Comparison of ENCODE assay signal across 27 mouse cellular contexts in genomic region chr13:32846221-32846620, GRCm38 (mm10). TPM values are rescaled to one million over a fixed set of nuclear protein-coding genes. Genes with fewer than 3 reads are reported as not detected.
DNase-seq lines count a peak whose midpoint lies in the region; ATAC-seq and TF ChIP-seq lines count a peak whose summit lies in the region.
"Had no signal": no experiment of that assay in that cellular context is flagged by ENCODE, and none has a peak within 500 bp of the region (broad histone marks: within the 10 kb centered on the region; RNA-seq: fewer than 3 reads in every experiment).

No protein-coding gene starts in this region.

- no peaks in the 10 kb centered on the region for H3K27me3 ChIP-seq in C2C12 (ENCODE audit: control insufficient read depth, insufficient read depth, insufficient read length)
- H3K27me3 ChIP-seq in myocyte (ENCODE audit: control insufficient read depth, insufficient read depth, insufficient read length), result no peaks in the 10 kb centered on the region
- H3K27me3 ChIP-seq in neural tube, embryonic 15.5 days (replicated peaks), result no peaks in the 10 kb centered on the region
- H3K27me3 ChIP-seq: embryonic facial prominence, embryonic 12.5 days; forebrain, embryonic 13.5 days; forebrain, embryonic 15.5 days had no signal

- H3K79me3 ChIP-seq in C2C12 (ENCODE audit: low read depth), result no peaks in the 10 kb centered on the region

- H3K4me3 ChIP-seq in C2C12 (ENCODE audit: insufficient read depth, poor library complexity, severe bottlenecking) (no peak overlapping the region), myocyte (no peak overlapping the region)
- no peak overlapping the region for H3K4me3 ChIP-seq in neural tube, embryonic 15.5 days (replicated peaks)
- H3K4me3 ChIP-seq: embryonic facial prominence, embryonic 10.5 days; embryonic facial prominence, embryonic 12.5 days; forebrain, embryonic 13.5 days; forebrain, embryonic 15.5 days had no signal

- H3K9me3 ChIP-seq in neural tube, embryonic 15.5 days (replicated peaks), result no peaks in the 10 kb centered on the region
- H3K9me3 ChIP-seq: embryonic facial prominence, embryonic 10.5 days; embryonic facial prominence, embryonic 12.5 days; forebrain, embryonic 13.5 days; forebrain, embryonic 15.5 days had no signal

- no peak overlapping the region for H3K27ac ChIP-seq in neural tube, embryonic 15.5 days (replicated peaks)
- H3K27ac ChIP-seq: embryonic facial prominence, embryonic 10.5 days; embryonic facial prominence, embryonic 12.5 days; forebrain, embryonic 13.5 days; forebrain, embryonic 15.5 days had no signal

- peak; percentile 68 for DNase-seq in NIH3T3 (ENCODE audit: low read depth)
- DNase-seq in brain, adult 2 months (ENCODE audit: low read depth, low spot score), result peak; percentile 33
- no peak for DNase-seq in frontal cortex, postnatal 14 days (ENCODE audit: low spot score in 2 of 2)
- DNase-seq in left cerebral cortex, adult 8-10 months (ENCODE audit: low spot score in 2 of 2), result no peak
- DNase-seq: adrenal gland, adult 8-10 months; adrenal gland, postnatal 14 days; cerebellum, adult 11-12 months; cerebellum, adult 2 months; cerebellum, adult 9-10 months; cerebellum, postnatal 10 days; cerebellum, postnatal 25 days; forebrain, postnatal 0 days had no signal

- H3K79me2 ChIP-seq in C2C12 (ENCODE audit: control insufficient read depth, insufficient read depth), result no peaks in the 10 kb centered on the region
- no peaks in the 10 kb centered on the region for H3K79me2 ChIP-seq in myocyte (ENCODE audit: control insufficient read depth, insufficient read depth)

- 0 out of 2 replicates have a peak, but pooled peaks cover 3% of the 10 kb centered on the region for H3K4me1 ChIP-seq in neural tube, embryonic 15.5 days
- H3K4me1 ChIP-seq: embryonic facial prominence, embryonic 10.5 days; embryonic facial prominence, embryonic 12.5 days; forebrain, embryonic 13.5 days; forebrain, embryonic 15.5 days had no signal

- H3K36me3 ChIP-seq in C2C12 (ENCODE audit: control insufficient read depth, insufficient read depth) (no peaks in the 10 kb centered on the region), myocyte (ENCODE audit: control insufficient read depth, insufficient read depth) (peaks cover 5% of the 10 kb centered on the region)
- H3K36me3 ChIP-seq in neural tube, embryonic 15.5 days, result no peaks in the 10 kb centered on the region
- H3K36me3 ChIP-seq: embryonic facial prominence, embryonic 10.5 days; embryonic facial prominence, embryonic 12.5 days; forebrain, embryonic 15.5 days had no signal

- no peak overlapping the region for H3K9ac ChIP-seq in neural tube, embryonic 15.5 days (replicated peaks)
- H3K9ac ChIP-seq: embryonic facial prominence, embryonic 12.5 days; forebrain, embryonic 13.5 days; forebrain, embryonic 15.5 days; forebrain, postnatal 0 days had no signal

- H3K4me2 ChIP-seq in myocyte (ENCODE audit: low read depth), result peak overlapping the region; percentile 3
- H3K4me2 ChIP-seq in neural tube, embryonic 15.5 days, result no peak overlapping the region
- H3K4me2 ChIP-seq: embryonic facial prominence, embryonic 12.5 days; forebrain, embryonic 13.5 days; forebrain, embryonic 15.5 days had no signal

- no peak overlapping the region for H3ac ChIP-seq in C2C12 (ENCODE audit: control insufficient read depth, insufficient read length, low read depth)
- H3ac ChIP-seq in myocyte (ENCODE audit: control insufficient read depth, insufficient read length), result no peak overlapping the region

- no peak for ATAC-seq in neural tube, embryonic 15.5 days (ENCODE audit: low FRiP score)
- no peak for ATAC-seq in erythroid progenitor cell, adult 5-6 weeks (replicated peaks; ENCODE audit: low FRiP score, poor library complexity, severe bottlenecking)
- ATAC-seq: forebrain, embryonic 13.5 days; forebrain, embryonic 15.5 days; forebrain, postnatal 0 days had no signal

- no peak for TF ChIP-seq CTCF in C2C12 (IDR thresholded peaks at IDR 0.05; ENCODE audit: control insufficient read depth, insufficient read depth, insufficient read length)

- TF ChIP-seq POLR2A in myocyte (IDR thresholded peaks at IDR 0.05; ENCODE audit: insufficient read length, low read depth), result no peak

TF ChIP-seq in C2C12, 6 proteins besides CTCF, POLR2A, EP300 and RAD21:
- TF ChIP-seq MYOD1 (IDR thresholded peaks at IDR 0.05; ENCODE audit: control insufficient read depth, insufficient read length, low read depth) (no peak), FOSL1 (IDR thresholded peaks at IDR 0.05; ENCODE audit: insufficient read depth, low read length, poor library complexity, severe bottlenecking) (peak; percentile 72)

TF ChIP-seq in myocyte, 11 proteins besides CTCF, POLR2A, EP300 and RAD21:
- TF ChIP-seq TCF3 (IDR thresholded peaks at IDR 0.05; ENCODE audit: insufficient read length, low read depth) (no peak), POLR2AphosphoS2 (IDR thresholded peaks at IDR 0.05; ENCODE audit: insufficient read length, low read depth) (no peak), MYOG (IDR thresholded peaks at IDR 0.05; ENCODE audit: control insufficient read depth in 1 of 3, insufficient read depth in 1 of 3, insufficient read length in 2 of 3, low read depth in 2 of 3) (no peak), REST (IDR thresholded peaks at IDR 0.05; ENCODE audit: insufficient read depth, insufficient read length) (no peak), CEBPB (IDR thresholded peaks at IDR 0.05; ENCODE audit: insufficient read depth, poor library complexity, severe bottlenecking) (no peak), MYOD1 (IDR thresholded peaks at IDR 0.05; ENCODE audit: control insufficient read depth in 1 of 3, insufficient read length in 2 of 3, low read depth in 2 of 3) (no peak), SRF (IDR thresholded peaks at IDR 0.05; ENCODE audit: control insufficient read depth, insufficient read length, low read depth) (no peak), MAX (IDR thresholded peaks at IDR 0.05; ENCODE audit: low read depth) (no peak), USF1 (IDR thresholded peaks at IDR 0.05; ENCODE audit: low read depth) (no peak), TCF12 (IDR thresholded peaks at IDR 0.05; ENCODE audit: insufficient read depth, poor library complexity, severe bottlenecking) (no peak), E2F4 (IDR thresholded peaks at IDR 0.05; ENCODE audit: insufficient read depth) (no peak)

RNA-seq across cellular contexts. Expression of gene Serpinb1a, which starts 4.8 kb away (rescaled TPM):
- polyA plus RNA-seq in C2C12 (2012; fragmentation: generic; extraction: Trizol) (5.7 TPM), myocyte (2012; fragmentation: generic; extraction: Trizol) (85.1 TPM)
- 3.3 and 18.5 TPM in 2 replicates for polyA plus RNA-seq in neural tube, embryonic 15.5 days (2015; fragmentation: Nextera tagmentation; extraction: Ambion mirVana)
- 77.8 and 91.8 TPM in 2 replicates for total RNA-seq in erythroid progenitor cell, adult 5-6 weeks (2015; ENCODE audit: low replicate concordance)
- 54.4 and 79.4 TPM in 2 replicates for total RNA-seq in erythroid progenitor cell, adult 5-6 weeks (2017; ENCODE audit: low replicate concordance)
- total RNA-seq in left cerebral cortex, adult 8-10 months (2022), result 10 to 100 TPM in 1 of 4 experiments, 1 to 10 TPM in 3; 6.4 to 10.4 (median 7.5) TPM

RNA-seq across cellular contexts. Expression of gene D930007J09Rik, which starts 43.6 kb away (rescaled TPM):
- polyA plus RNA-seq in C2C12 (2012; fragmentation: generic; extraction: Trizol) (not detected), myocyte (2012; fragmentation: generic; extraction: Trizol) (not detected)
- polyA plus RNA-seq in neural tube, embryonic 15.5 days (2015; fragmentation: Nextera tagmentation; extraction: Ambion mirVana), result not detected in 2 replicates
- total RNA-seq in erythroid progenitor cell, adult 5-6 weeks (2015; ENCODE audit: low replicate concordance), result not detected in 2 replicates
- not detected in 2 replicates for total RNA-seq in erythroid progenitor cell, adult 5-6 weeks (2017; ENCODE audit: low replicate concordance)
- not detected for total RNA-seq in left cerebral cortex, adult 8-10 months (2022)
- total RNA-seq: adrenal gland, adult 18-20 months; adrenal gland, postnatal 14 days; adrenal gland, postnatal 4 days; forebrain, postnatal 0 days had no signal
- polyA plus RNA-seq: embryonic facial prominence, embryonic 10.5 days; embryonic facial prominence, embryonic 12.5 days; embryonic facial prominence, embryonic 14.5 days; forebrain, embryonic 11.5 days; forebrain, embryonic 13.5 days; forebrain, embryonic 15.5 days; forebrain, postnatal 0 days had no signal

RNA-seq across cellular contexts. Expression of gene Wrnip1, which starts 44.4 kb away (rescaled TPM):
- 42.1 TPM for polyA plus RNA-seq in C2C12 (2012; fragmentation: generic; extraction: Trizol)
- 22.4 TPM for polyA plus RNA-seq in myocyte (2012; fragmentation: generic; extraction: Trizol)
- 35.8 and 42.8 TPM in 2 replicates for polyA plus RNA-seq in neural tube, embryonic 15.5 days (2015; fragmentation: Nextera tagmentation; extraction: Ambion mirVana)
- 13.0 and 17.2 TPM in 2 replicates for total RNA-seq in erythroid progenitor cell, adult 5-6 weeks (2015; ENCODE audit: low replicate concordance)
- 21.9 and 27.5 TPM in 2 replicates for total RNA-seq in erythroid progenitor cell, adult 5-6 weeks (2017; ENCODE audit: low replicate concordance)
- 10 to 100 TPM; 53.1 to 65.3 (median 59.2) TPM for total RNA-seq in left cerebral cortex, adult 8-10 months (2022)

RNA-seq across cellular contexts. Expression of gene Serpinb1c, which starts 51.8 kb away (rescaled TPM):
- 0.04 TPM for polyA plus RNA-seq in C2C12 (2012; fragmentation: generic; extraction: Trizol)
- 0.08 TPM for polyA plus RNA-seq in myocyte (2012; fragmentation: generic; extraction: Trizol)
- polyA plus RNA-seq in neural tube, embryonic 15.5 days (2015; fragmentation: Nextera tagmentation; extraction: Ambion mirVana), result 0.20 TPM in 1 of 2 replicates, not detected in the other
- total RNA-seq in erythroid progenitor cell, adult 5-6 weeks (2015; ENCODE audit: low replicate concordance), result not detected in 2 replicates
- not detected in 2 replicates for total RNA-seq in erythroid progenitor cell, adult 5-6 weeks (2017; ENCODE audit: low replicate concordance)
- total RNA-seq in left cerebral cortex, adult 8-10 months (2022), result not detected
- total RNA-seq: adrenal gland, adult 18-20 months; adrenal gland, adult 8-10 months; adrenal gland, postnatal 14 days; ES-E14; forebrain, postnatal 0 days; MEL had no signal
- polyA plus RNA-seq: cortical plate, adult 2 months; embryonic facial prominence, embryonic 10.5 days; embryonic facial prominence, embryonic 12.5 days; embryonic facial prominence, embryonic 14.5 days; forebrain, embryonic 11.5 days; forebrain, embryonic 13.5 days; forebrain, embryonic 15.5 days; forebrain, postnatal 0 days had no signal

Comparison
In these comparisons a context has a peak if more than half of its experiments do, and no peak if none do; other contexts are left out.
1. DNase-seq: peak in NIH3T3 (single experiment) and brain, adult 2 months (single experiment); none in frontal cortex, postnatal 14 days (0 of 2) and left cerebral cortex, adult 8-10 months (0 of 2).